Mouse (Mus musculus) forebrain, embryonic 11.5 days (tissue): Measurements from ENCODE around the gene Sec14l1. TPM values are rescaled to one million over a fixed set of nuclear protein-coding genes. Genes with fewer than 3 reads are reported as not detected.

ENCODE experiments used
- ATAC-seq: fragments of 200-750 bp; cut with Nextera tagmentation; replicated peaks from 2 replicates; pipeline ENCODE4 v1.8.0; 2017; ENCODE audit warnings: moderate TSS enrichment; ENCODE audit not compliant: low FRiP score
- DNase-seq: peaks from one replicate; pipeline ENCODE4 v3.0.0-alpha.2; 2017; ENCODE audit warnings: low spot score
- H3K27ac ChIP-seq: fragments of 300-500 bp; sonication (generic); 2 replicates; pipeline ENCODE4 v1.5.1; 2014; ENCODE audit warnings: low read depth, low read length
- H3K27me3 ChIP-seq: fragments of 300-500 bp; sonication (generic); 2 replicates; pipeline ENCODE4 v1.6.1; 2014; ENCODE audit warnings: mild to moderate bottlenecking, low read length, mixed read lengths; ENCODE audit not compliant: control insufficient read depth, insufficient read depth
- H3K36me3 ChIP-seq: fragments of 300-500 bp; sonication (generic); 2 replicates; pipeline ENCODE4 v1.6.1; 2014; ENCODE audit warnings: mild to moderate bottlenecking, low read length, moderate library complexity, mixed read lengths; ENCODE audit not compliant: control insufficient read depth, insufficient read depth
- H3K4me1 ChIP-seq: fragments of 300-500 bp; sonication (generic); replicated peaks from 2 replicates; pipeline ENCODE4 v1.6.1; 2014; ENCODE audit warnings: low read length, mixed read lengths; ENCODE audit not compliant: control insufficient read depth, insufficient read depth
- H3K4me2 ChIP-seq: fragments of 300-500 bp; sonication (generic); 2 replicates; pipeline ENCODE4 v1.6.1; 2014; ENCODE audit warnings: low read depth, mild to moderate bottlenecking, low read length, moderate library complexity, mixed read lengths; ENCODE audit not compliant: severe bottlenecking
- H3K4me3 ChIP-seq: fragments of 300-500 bp; sonication (generic); 2 replicates; pipeline ENCODE4 v1.5.1; 2014; ENCODE audit warnings: low read depth, low read length
- H3K9ac ChIP-seq: fragments of 300-500 bp; sonication (generic); 2 replicates; pipeline ENCODE4 v1.6.1; 2014; ENCODE audit warnings: low read length
- H3K9me3 ChIP-seq: fragments of 300-500 bp; sonication (generic); 2 replicates; pipeline ENCODE4 v1.6.1; 2016; ENCODE audit warnings: low read length, mixed read lengths; ENCODE audit not compliant: control insufficient read depth
- WGBS: fragments of 180-500 bp; shearing (Covaris S2); extraction: QIAGEN DNeasy Blood & Tissue Kit; methylation state at CpG from one replicate; pipeline ENCODE4 v1.1.7; 2014; 5-methylcytosine and 5-hydroxymethylcytosine counted together
- microRNA-seq: library from miRNA; unstranded; fragments of <30 nt; microRNA quantifications from one replicate; pipeline ENCODE4, GENCODE M21; 2016; ENCODE audit not compliant: insufficient number of aligned reads
- polyA plus RNA-seq: library from polyadenylated mRNA; unstranded; fragments of >200 nt; fragmentation: Nextera tagmentation; extraction: Ambion mirVana; gene quantifications from 2 replicates; pipeline ENCODE4 v1.2.1, GENCODE M21; 2014

The Sec14l1 gene
- polyA plus RNA-seq, 1 experiment from 2014 or later = 36.8 TPM

GRCm38 (mm10) chr11:117205447-117205846 is 90.5 kb downstream of the Sec14l1 start:
- 83% methylated on average over 9 of the region's 9 CpGs for WGBS
- no peaks in the 10 kb centered on the region for H3K9me3 ChIP-seq

GRCm38 (mm10) chr11:117207436-117207835 is 92.5 kb downstream of the Sec14l1 start:
- ATAC-seq = no peak
- DNase-seq = no peak
- H3K27ac ChIP-seq = no peak overlapping the region
- no peak overlapping the region for H3K4me2 ChIP-seq
- WGBS = 64% methylated on average over 5 of the region's 5 CpGs
- H3K4me3 ChIP-seq = no peak overlapping the region
- no peaks in the 10 kb centered on the region for H3K36me3 ChIP-seq
- H3K27me3 ChIP-seq = no peaks in the 10 kb centered on the region
- H3K9me3 ChIP-seq = no peaks in the 10 kb centered on the region
- H3K9ac ChIP-seq = no peak overlapping the region
- H3K4me1 ChIP-seq = no peaks in the 10 kb centered on the region

More at GRCm38 (mm10) chr11:117205447-117205846, 90.5 kb downstream of the Sec14l1 start:
- no peak for DNase-seq
- no peak overlapping the region for H3K4me3 ChIP-seq
- H3K4me1 ChIP-seq = no peaks in the 10 kb centered on the region
- H3K4me2 ChIP-seq = no peak overlapping the region
- no peaks in the 10 kb centered on the region for H3K36me3 ChIP-seq
- H3K9ac ChIP-seq = no peak overlapping the region
- no peak for ATAC-seq
- H3K27ac ChIP-seq = no peak overlapping the region
- H3K27me3 ChIP-seq = peaks cover 7% of the 10 kb centered on the region

GRCm38 (mm10) chr11:117208151-117208673 is 93.2 kb downstream of the Sec14l1 start:
- DNase-seq = no peak
- ATAC-seq = no peak
- no peaks in the 10 kb centered on the region for H3K4me1 ChIP-seq
- H3K27me3 ChIP-seq = no peaks in the 10 kb centered on the region
- 87% methylated on average over 8 of the region's 8 CpGs for WGBS
- no peak overlapping the region for H3K27ac ChIP-seq
- no peak overlapping the region for H3K4me2 ChIP-seq
- no peak overlapping the region for H3K4me3 ChIP-seq
- H3K36me3 ChIP-seq = no peaks in the 10 kb centered on the region
- no peak overlapping the region for H3K9ac ChIP-seq
- H3K9me3 ChIP-seq = no peaks in the 10 kb centered on the region

Small RNAs within 50 kb of the gene (microRNA-seq; reads per million reads assigned to microRNA genes)
- gene Gm24323 = not detected
- gene Mir6516 = not detected

Other genes starting within 250 kb of the Sec14l1 start
- gene Mgat5b, start 196.3 kb upstream of the Sec14l1 start, polyA plus RNA-seq = 9.3 and 11.8 TPM in 2 replicates
- gene Sept9, start 84.5 kb downstream of the Sec14l1 start, polyA plus RNA-seq = 172 and 182 TPM in 2 replicates